Mouse (Mus musculus) right cerebral cortex, adult 2 months (tissue): ENCODE measurements around the gene Hpdl.

Source experiments
- DNase-seq, 2 experiments: peaks; one replicate each; pipeline ENCODE4 v3.0.0; 2021 to 2022; ENCODE audit warnings: low spot score in 2 of 2

The Hpdl gene

DNA sequence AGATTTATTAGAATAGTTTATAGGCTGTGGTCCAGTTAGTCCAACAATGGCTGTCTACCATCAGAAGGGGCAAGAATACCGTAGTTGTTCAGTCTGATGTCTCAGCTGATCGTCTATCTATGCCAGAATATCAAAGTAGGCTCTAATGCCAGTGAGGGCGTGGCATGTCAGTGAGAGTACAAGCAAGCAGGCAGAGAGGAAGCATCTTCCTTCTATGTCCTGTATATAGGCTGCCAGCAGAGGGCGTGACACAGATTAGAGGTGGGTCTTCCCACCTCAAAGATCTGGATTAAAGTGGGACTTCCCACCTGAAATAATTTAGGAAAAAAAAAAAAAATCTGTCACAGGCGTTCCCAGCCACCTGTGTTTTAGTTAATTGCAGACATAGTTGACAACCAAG, 21.6 kb downstream of the Hpdl start:
- no peak for DNase-seq

DNA sequence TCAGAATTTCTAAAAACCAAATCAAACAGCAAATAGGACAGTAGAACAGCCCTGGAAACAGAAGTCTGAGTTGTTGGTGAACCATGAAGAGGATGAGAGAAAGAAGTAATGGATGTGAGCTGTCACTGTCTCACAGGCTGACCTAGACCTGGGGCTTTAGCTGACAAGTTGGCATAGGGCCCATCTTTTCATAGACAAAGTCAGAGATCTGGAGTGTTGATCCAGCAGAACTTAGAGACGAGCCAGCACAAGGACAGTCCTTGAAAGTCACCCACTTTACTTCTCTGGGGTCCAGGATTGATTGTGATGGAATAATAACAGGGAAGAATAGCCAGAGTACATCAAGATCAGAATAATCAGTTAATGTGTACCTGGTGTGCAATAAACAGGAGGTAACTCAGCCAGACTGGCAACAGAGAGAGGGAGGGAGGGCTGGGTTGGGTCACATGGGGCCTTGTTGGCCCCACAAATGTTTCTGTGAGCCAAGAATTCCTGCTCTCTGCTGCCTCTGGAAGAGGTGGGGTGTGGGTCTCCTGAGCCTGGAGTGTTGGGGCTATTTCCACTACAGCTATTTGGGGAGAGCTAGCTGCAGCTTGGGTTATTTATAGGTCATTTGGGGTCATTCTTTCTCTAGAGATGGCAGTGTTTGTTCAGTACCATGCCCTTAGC, 24.9 kb downstream of the Hpdl start:
- no peak for DNase-seq

DNA sequence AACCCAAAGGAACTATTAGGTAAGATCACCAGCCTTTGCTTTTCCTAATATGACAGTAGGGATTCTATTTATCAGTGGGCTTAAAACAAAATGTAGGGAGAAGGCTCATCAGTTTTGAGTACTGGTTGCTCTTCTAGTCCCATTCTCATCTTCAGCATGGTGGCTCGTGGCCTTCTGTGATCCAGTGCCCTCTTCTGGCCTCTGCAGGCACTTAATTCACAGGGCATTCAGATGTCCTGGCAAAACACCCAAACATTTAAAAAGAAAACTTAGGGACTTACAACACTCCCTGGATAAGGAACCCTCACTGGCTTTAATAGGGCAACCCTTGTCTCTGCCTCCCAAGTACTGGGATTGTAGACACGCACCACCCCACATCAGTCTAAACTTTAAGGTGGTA, 27.2 kb downstream of the Hpdl start:
- no peak for DNase-seq

DNA sequence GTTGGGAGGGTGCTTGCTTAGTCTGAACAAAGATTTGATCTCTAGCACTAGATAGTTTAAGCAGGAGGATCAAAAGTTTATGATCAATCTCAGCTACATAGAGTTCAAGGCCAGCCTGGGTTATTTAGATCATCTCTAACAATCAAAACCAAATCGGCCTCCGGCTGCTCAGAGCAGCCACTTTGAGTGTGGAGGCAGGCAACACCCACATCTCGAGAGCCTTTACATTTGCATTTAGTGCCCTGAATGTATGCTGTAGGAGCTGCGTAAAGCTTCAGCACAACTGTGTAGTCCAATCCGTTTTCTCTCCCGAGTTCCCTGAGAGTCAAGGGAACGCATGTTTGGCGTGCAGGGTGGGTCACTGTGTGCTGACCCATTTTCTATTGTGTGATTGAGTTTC, 29.1 kb downstream of the Hpdl start:
- DNase-seq: no peak

DNA sequence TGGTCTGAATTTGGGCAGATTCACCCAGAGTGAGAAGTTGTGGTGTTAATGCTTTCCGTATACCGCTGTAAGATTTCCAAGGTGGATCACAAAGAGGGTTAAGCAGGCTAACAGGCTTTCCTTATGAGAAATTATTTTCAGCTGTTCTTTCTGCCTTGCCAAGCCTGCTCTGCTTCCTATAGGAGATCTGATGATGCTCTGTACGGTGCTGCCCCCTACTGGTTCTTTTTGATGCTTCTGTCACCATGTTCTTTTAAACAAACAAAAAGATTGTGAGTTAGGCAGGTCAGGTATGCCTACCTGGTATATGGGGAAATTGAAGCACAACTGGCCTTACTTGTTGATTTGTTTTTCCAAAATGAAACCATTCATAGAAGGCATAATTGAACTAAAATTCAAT, 32.6 kb downstream of the Hpdl start:
- DNase-seq: peak; percentile 93 to 94

DNA sequence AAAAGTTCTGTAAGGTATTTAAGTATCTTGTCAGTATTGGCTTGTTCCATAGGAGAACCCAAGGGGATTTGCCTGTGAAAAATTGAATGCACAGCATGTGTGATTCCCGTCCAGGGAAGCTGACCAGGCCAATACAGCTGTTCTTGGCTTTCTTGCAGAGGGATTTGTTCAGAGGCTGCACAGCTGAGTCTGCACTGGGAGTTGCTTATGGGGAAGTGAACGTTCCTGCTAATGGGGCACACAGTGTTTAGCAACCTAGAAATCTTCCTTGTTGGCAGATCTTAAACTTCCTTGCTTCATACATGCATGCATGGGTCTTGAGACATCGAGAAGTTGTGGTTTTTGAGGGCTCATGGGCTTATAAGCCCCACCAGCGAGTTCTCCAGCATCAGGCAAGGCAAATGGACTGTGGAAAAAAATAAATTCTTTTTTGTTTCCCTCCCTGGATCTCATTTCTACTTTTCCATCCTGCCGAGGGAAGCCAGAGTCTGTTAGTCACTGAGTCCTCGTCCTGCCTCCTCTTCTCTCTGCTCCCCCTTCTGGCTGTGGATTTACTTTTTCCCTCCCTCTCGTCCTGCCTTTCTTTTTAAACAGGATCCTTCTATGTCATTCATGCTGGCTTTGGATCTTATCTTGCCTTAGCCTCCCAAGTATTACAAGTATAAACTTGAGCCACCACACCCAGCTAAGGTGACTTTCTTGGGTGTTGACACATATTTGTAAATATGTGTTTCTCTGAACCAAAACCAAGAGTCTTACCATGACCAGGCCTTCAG, 33.3 kb downstream of the Hpdl start:
- DNase-seq: peak; percentile 18 to 23

DNA sequence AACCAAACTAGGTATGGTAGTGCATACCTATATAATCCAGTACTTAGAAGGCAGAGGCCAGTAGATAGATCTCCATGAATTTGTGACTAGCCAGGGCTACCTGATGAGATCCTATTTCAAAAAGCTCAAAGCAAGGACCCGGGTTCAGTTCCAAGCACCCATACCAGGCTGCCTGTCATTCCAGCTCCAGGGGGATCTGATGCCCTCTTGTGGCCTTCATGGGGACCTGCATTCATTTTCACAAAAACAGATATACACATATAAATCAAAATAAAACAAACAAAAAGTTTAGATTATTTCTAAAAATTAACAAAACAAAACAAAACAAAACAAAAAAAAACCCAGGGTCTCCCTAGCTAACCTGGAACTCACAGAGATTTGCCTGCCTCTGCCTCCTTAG, 34.9 kb downstream of the Hpdl start:
- no peak for DNase-seq

DNA sequence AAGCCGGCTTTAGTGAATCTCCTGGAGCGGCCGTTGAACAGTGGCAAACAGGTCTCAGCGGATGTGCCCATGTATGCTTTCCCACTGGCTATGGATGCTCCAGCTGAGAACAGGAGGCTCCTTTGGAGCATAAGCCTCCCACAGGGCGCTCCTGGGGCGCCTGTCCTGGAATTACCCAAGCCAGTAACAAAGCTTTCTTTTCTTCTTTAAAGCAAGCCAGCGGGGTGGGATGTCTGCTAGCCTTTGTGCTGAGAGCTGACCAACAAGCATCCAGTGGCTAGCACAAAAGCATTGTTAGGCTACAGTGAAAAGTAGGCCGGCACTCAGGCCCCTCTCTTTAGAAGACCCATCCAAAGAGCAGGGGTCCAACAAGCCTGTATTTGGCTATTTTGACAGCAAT, 39.3 kb downstream of the Hpdl start:
- no peak for DNase-seq

DNA sequence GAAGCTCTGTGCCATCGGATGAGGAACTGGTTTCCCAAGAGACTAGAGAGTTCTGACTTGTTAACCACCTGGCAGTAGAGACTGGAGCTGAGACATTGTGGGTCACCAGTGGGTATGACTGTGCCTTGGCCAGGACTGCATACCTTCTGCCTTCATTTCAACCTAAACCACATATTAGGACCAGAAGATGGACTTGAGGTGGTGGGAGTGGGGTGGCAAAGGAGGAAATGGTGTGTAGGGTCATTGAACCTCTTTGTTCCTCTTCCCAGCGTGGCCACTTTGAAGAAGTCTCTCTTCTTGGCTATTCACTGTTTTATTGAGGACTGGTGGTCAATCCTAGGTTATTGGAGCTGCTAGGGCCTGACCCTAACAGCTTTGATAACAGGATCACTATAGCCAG, 40.1 kb downstream of the Hpdl start:
- DNase-seq: no peak

DNA sequence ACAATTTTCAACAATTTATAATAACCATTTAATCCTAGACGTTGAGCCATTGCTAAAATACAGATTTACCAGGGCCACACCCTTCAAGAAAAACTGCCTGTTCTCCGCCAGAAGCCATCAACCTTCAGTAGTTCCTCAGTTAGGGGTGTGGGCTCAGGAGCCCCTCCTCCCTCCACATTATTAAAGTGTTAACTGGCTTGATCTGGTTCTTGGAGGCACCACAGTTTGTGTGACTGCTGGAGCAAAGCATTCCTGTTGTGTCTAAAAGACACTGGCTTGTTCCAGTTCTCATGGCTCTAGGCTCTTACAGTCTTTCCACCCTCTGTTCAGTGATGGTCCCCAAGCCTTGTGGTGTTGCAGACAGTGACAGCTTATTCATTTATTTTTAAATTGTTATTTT, 41.0 kb downstream of the Hpdl start:
- no peak for DNase-seq

DNA sequence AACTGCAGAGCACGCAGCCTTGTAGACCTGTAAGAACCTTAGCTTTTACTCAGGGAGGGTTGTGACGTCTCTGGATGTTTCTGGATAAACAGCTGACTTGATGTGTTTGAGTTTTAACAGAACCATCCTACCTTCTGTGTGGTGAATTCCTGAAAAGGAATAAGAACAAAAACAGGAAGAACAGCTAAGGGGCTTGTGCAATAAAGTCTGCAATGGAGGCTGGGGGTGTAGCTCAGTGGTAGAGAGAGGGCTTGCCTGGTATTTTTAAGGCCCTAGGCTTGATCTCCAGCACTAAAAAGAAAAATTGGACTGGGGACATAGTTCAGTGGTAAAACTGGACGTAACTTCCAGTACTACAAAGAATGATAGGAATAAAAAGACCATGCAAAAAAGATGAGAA, 44.4 kb downstream of the Hpdl start:
- DNase-seq: no peak

DNA sequence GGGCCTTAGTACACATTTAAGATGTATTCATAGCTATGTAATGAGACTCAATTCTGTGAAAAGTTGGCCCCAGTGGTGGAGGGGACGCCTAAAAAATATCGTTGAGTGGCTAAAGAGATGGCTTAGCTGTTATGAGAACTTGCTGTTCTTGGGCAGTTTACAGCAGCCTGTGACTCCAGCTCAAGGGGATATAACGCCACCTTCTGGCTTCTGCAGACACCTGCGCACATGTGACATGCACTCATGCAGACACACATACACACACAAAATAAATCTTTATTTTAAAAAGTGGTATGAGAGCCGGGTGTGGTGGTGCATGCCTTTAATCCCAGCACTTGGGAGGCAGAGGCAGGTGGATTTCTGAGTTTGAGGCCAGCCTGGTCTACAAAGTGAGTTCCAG, 45.1 kb downstream of the Hpdl start:
- no peak for DNase-seq
